Mouse (Mus musculus): ENCODE data around the gene Osbpl6. TPM values are rescaled to one million over a fixed set of nuclear protein-coding genes. Genes with fewer than 3 reads are reported as not detected.

Gene Osbpl6
- total and polyA plus RNA-seq, 3 experiments, result 0.04 TPM; not detected in 2

GRCm38 (mm10) chr2:76496006-76496748 lies 89.9 kb downstream of the Osbpl6 start:
- Histone ChIP-seq H3K4me3 (ENCODE audit: control insufficient read depth in 1 of 2, insufficient read depth in 1 of 2, low read depth in 2 of 2, low read length in 2 of 2) (no peak overlapping the region), H3K27ac (ENCODE audit: control insufficient read depth, low read depth, low read length) (no peak overlapping the region), H3K4me1 (ENCODE audit: control insufficient read depth in 1 of 2, insufficient read depth in 2 of 2, low read length in 2 of 2) (no peaks in the 10 kb centered on the region), H3K9ac (ENCODE audit: control insufficient read depth, low read depth, low read length, poor library complexity, severe bottlenecking) (no peak overlapping the region), H3K27me3 (ENCODE audit: control insufficient read depth in 1 of 2, insufficient read depth in 2 of 2, low read length in 2 of 2) (no peaks in the 10 kb centered on the region; a peak in 1 of 4 replicates), H3K79me2 (ENCODE audit: control insufficient read depth, insufficient read depth, low read length, poor library complexity) (no peaks in the 10 kb centered on the region), H3K36me3 (ENCODE audit: control insufficient read depth in 1 of 2, insufficient read depth in 2 of 2, low read length in 2 of 2) (no peaks in the 10 kb centered on the region), H3K9me3 (replicated peaks; ENCODE audit: insufficient read depth, low read length) (no peaks in the 10 kb centered on the region)
- TF ChIP-seq ZNF384 (IDR thresholded peaks at IDR 0.05; ENCODE audit: low read depth, low read length) (no peak), NRF1 (IDR thresholded peaks at IDR 0.05; ENCODE audit: insufficient read depth, low read depth, low read length, poor library complexity, severe bottlenecking) (no peak), POLR2A (IDR thresholded peaks at IDR 0.05; ENCODE audit: control insufficient read depth in 1 of 2, insufficient read depth in 1 of 2, low read depth in 1 of 2, low read length in 2 of 2, poor library complexity in 1 of 2) (no peak), MAX (IDR thresholded peaks at IDR 0.05; ENCODE audit: low read length) (no peak), TBP (IDR thresholded peaks at IDR 0.05; ENCODE audit: low read depth, low read length) (no peak), GABPA (IDR thresholded peaks at IDR 0.05; ENCODE audit: low read depth, low read length) (no peak), ZC3H11A (IDR thresholded peaks at IDR 0.05; ENCODE audit: low read depth, low read length) (no peak), SIN3A (IDR thresholded peaks at IDR 0.05; ENCODE audit: low read length) (no peak), POLR2AphosphoS2 (IDR thresholded peaks at IDR 0.05; ENCODE audit: low read length) (no peak), RAD21 (IDR thresholded peaks at IDR 0.05; ENCODE audit: low read depth, low read length) (no peak), JUND (IDR thresholded peaks at IDR 0.05; ENCODE audit: low read depth, low read length) (no peak), KAT2A (conservative IDR thresholded peaks at IDR 0.05; ENCODE audit: low read depth, low read length) (no peak), MYB (IDR thresholded peaks at IDR 0.05; ENCODE audit: low read depth, low read length) (no peak), ZKSCAN1 (IDR thresholded peaks at IDR 0.05; ENCODE audit: low read depth, low read length) (no peak), POLR2AphosphoS5 (IDR thresholded peaks at IDR 0.05; ENCODE audit: borderline replicate concordance, low read depth, low read length) (no peak), BHLHE40 (IDR thresholded peaks at IDR 0.05; ENCODE audit: borderline replicate concordance, low read depth, low read length) (no peak), ETS1 (IDR thresholded peaks at IDR 0.05; ENCODE audit: low read depth, low read length) (no peak), MAZ (IDR thresholded peaks at IDR 0.05; ENCODE audit: low read depth, low read length) (no peak), ELF1 (IDR thresholded peaks at IDR 0.05; ENCODE audit: low read depth, low read length) (no peak)
- DNase-seq (ENCODE audit: low read depth, low spot score), result no peak

- H3K9me3 ChIP-seq (replicated peaks; ENCODE audit: insufficient read depth, low read length), result no peaks in the 10 kb centered on the region
- no peaks in the 10 kb centered on the region; a peak in 1 of 4 replicates for H3K27me3 ChIP-seq (ENCODE audit: control insufficient read depth in 1 of 2, insufficient read depth in 2 of 2, low read length in 2 of 2)
- no peaks in the 10 kb centered on the region for H3K79me2 ChIP-seq (ENCODE audit: control insufficient read depth, insufficient read depth, low read length, poor library complexity)
- TF ChIP-seq RCOR1 (IDR thresholded peaks at IDR 0.05; ENCODE audit: low read depth, low read length) (no peak), BHLHE40 (IDR thresholded peaks at IDR 0.05; ENCODE audit: borderline replicate concordance, low read depth, low read length) (no peak), ETS1 (IDR thresholded peaks at IDR 0.05; ENCODE audit: low read depth, low read length) (no peak), GABPA (IDR thresholded peaks at IDR 0.05; ENCODE audit: low read depth, low read length) (no peak), ZC3H11A (IDR thresholded peaks at IDR 0.05; ENCODE audit: low read depth, low read length) (no peak), TCF12 (IDR thresholded peaks at IDR 0.05; ENCODE audit: low read depth, low read length) (no peak), MYB (IDR thresholded peaks at IDR 0.05; ENCODE audit: low read depth, low read length) (no peak), USF1 (IDR thresholded peaks at IDR 0.05; ENCODE audit: low read depth, low read length) (no peak), UBTF (IDR thresholded peaks at IDR 0.05; ENCODE audit: borderline replicate concordance, insufficient read depth, low read depth, low read length) (no peak), HCFC1 (IDR thresholded peaks at IDR 0.05; ENCODE audit: low read depth, low read length) (no peak), JUND (IDR thresholded peaks at IDR 0.05; ENCODE audit: low read depth, low read length) (no peak), CHD2 (IDR thresholded peaks at IDR 0.05; ENCODE audit: low read length) (no peak), SIN3A (IDR thresholded peaks at IDR 0.05; ENCODE audit: low read length) (no peak), MAX (IDR thresholded peaks at IDR 0.05; ENCODE audit: low read length) (no peak), MXI1 (IDR thresholded peaks at IDR 0.05; ENCODE audit: low read depth, low read length) (no peak), TAL1 (IDR thresholded peaks at IDR 0.05; ENCODE audit: low read length) (no peak), MAZ (IDR thresholded peaks at IDR 0.05; ENCODE audit: low read depth, low read length) (no peak), MEF2A (IDR thresholded peaks at IDR 0.05; ENCODE audit: extremely low read depth, insufficient replicate concordance, low read depth, low read length, poor library complexity, severe bottlenecking) (no peak)
- no peaks in the 10 kb centered on the region for H3K4me1 ChIP-seq (ENCODE audit: control insufficient read depth in 1 of 2, insufficient read depth in 2 of 2, low read length in 2 of 2)
- H3K36me3 ChIP-seq (ENCODE audit: control insufficient read depth in 1 of 2, insufficient read depth in 2 of 2, low read length in 2 of 2), result no peaks in the 10 kb centered on the region
- no peak for DNase-seq (ENCODE audit: low read depth, low spot score)
- no peak overlapping the region for H3K4me3 ChIP-seq (ENCODE audit: control insufficient read depth in 1 of 2, insufficient read depth in 1 of 2, low read depth in 2 of 2, low read length in 2 of 2)
- no peak overlapping the region for H3K9ac ChIP-seq (ENCODE audit: control insufficient read depth, low read depth, low read length, poor library complexity, severe bottlenecking)
- H3K27ac ChIP-seq (ENCODE audit: control insufficient read depth, low read depth, low read length), result no peak overlapping the region
Measured at GRCm38 (mm10) chr2:76496749-76497140, 90.4 kb downstream of the Osbpl6 start.

Data from MEL (cell line).